Mouse (Mus musculus) stomach, embryonic 14.5 days (tissue): ENCODE data around the gene Arl2. TPM values are rescaled to one million over a fixed set of nuclear protein-coding genes. Genes with fewer than 3 reads are reported as not detected.

Experiments used
- ATAC-seq: fragments of 200-750 bp; cut with Nextera tagmentation; 2 replicates; pipeline ENCODE4 v1.8.0; 2017; ENCODE audit warnings: low read depth, moderate TSS enrichment; ENCODE audit not compliant: insufficient number of reproducible peaks, insufficient read depth, low FRiP score
- H3K27ac ChIP-seq: fragments of 300-500 bp; sonication (generic); 2 replicates; pipeline ENCODE4 v1.5.1; 2014; ENCODE audit warnings: mild to moderate bottlenecking, low read length, moderate library complexity, mixed read lengths
- H3K27me3 ChIP-seq: fragments of 300-500 bp; sonication (generic); 2 replicates; pipeline ENCODE4 v1.6.1; 2014; ENCODE audit warnings: low read length, control low read depth, mixed read lengths; ENCODE audit not compliant: control insufficient read depth, insufficient read depth
- H3K36me3 ChIP-seq: fragments of 300-500 bp; sonication (generic); 2 replicates; pipeline ENCODE4 v1.6.1; 2014; ENCODE audit warnings: mild to moderate bottlenecking, control low read depth, low read length, moderate library complexity, mixed read lengths; ENCODE audit not compliant: control insufficient read depth, insufficient read depth
- H3K4me1 ChIP-seq: fragments of 300-500 bp; sonication (generic); 2 replicates; pipeline ENCODE4 v1.6.1; 2014; ENCODE audit warnings: low read length, control low read depth, mixed read lengths; ENCODE audit not compliant: control insufficient read depth, insufficient read depth
- H3K4me2 ChIP-seq: fragments of 300-500 bp; sonication (generic); replicated peaks from 2 replicates; pipeline ENCODE4 v1.6.1; 2014; ENCODE audit warnings: low read depth, low read length, control low read depth
- H3K4me3 ChIP-seq: fragments of 300-500 bp; sonication (generic); 2 replicates; pipeline ENCODE4 v1.5.1; 2014; ENCODE audit warnings: low read depth, low read length, control low read depth
- H3K9ac ChIP-seq: fragments of 300-500 bp; sonication (generic); replicated peaks from 2 replicates; pipeline ENCODE4 v1.6.1; 2014; ENCODE audit warnings: low read depth, mild to moderate bottlenecking, control low read depth, low read length, moderate library complexity, mixed read lengths
- H3K9me3 ChIP-seq: fragments of 300-500 bp; sonication (generic); 2 replicates; pipeline ENCODE4 v1.6.1; 2016; ENCODE audit warnings: low read depth, low read length, control low read depth; ENCODE audit not compliant: control insufficient read depth
- WGBS: fragments of 180-500 bp; shearing (Covaris S2); extraction: QIAGEN DNeasy Blood & Tissue Kit; methylation state at CpG from one replicate; pipeline ENCODE4 v1.1.7; 2014; 5-methylcytosine and 5-hydroxymethylcytosine counted together
- polyA plus RNA-seq: library from polyadenylated mRNA; unstranded; fragments of >200 nt; fragmentation: Nextera tagmentation; extraction: Ambion mirVana; gene quantifications from 2 replicates; pipeline ENCODE4 v1.2.1, GENCODE M21; 2014

The Arl2 gene
- 101 and 107 TPM in 2 replicates for polyA plus RNA-seq

DNA sequence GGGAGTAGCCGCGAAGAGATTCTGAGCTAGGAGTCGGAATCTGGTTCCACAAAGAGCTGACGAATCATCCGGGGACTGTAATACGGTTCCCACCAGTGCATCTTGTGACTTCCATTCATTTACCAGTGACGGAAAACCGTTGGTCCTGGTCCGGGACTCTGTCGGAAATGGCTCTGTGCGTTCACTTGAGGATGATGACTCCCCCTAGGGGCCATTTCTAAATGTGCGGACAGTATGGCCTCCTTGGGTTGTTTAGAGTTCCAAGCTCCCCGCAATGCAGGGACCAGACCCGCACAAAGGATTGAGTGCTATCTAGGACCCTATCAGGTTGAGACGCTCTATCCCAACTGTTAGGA, at the start of gene Arl2:
Arl2 (minus strand) TSS at position 155 of the 356 bp plus-strand sequence.
- Histone ChIP-seq H3K4me3 (peak within 1 kb of the TSS; percentile 66), H3K9me3 (no peaks in the 10 kb centered on the region), H3K4me1 (no peaks in the 10 kb centered on the region; the same call in 1 of the 2 replicates), H3K36me3 (peaks cover 5% of the 10 kb centered on the region; the same call in 1 of the 2 replicates), H3K27ac (peak within 1 kb of the TSS; percentile 96), H3K4me2 (peak within 1 kb of the TSS; percentile 72), H3K27me3 (no peaks in the 10 kb centered on the region), H3K9ac (peak within 1 kb of the TSS; percentile 78)
- peak; percentile 76 for ATAC-seq
- under 1% methylated on average over 15 of the region's 15 CpGs for WGBS

DNA sequence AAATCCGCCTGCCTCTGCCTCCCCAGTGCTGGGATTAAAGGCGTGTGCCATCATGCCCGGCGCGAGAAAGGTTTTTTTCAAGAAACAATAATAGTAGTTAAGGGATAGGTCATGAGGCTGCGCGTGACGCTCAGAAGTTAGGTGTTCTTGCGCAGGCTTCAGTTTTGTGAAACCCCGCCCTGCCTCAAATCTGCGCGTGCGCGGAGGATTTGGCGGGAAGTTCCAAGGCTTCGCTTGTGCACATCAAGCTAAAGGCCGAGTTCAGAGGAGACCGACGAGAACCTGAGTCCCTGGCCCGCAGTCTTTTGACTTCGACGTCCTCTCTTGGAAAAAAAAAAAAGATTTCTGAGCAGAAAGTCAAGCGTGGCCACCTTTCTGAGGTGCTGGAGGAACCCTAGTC, 42.8 kb upstream of the Arl2 start, which contains the start of gene Majin:
Majin (plus strand) TSS at position 258 of the 400 bp plus-strand sequence.
- no peak within 1 kb of the TSS for H3K27ac ChIP-seq
- 84% methylated on average over 23 of the region's 23 CpGs for WGBS
- H3K4me2 ChIP-seq: no peak within 1 kb of the TSS
- H3K27me3 ChIP-seq: no peaks in the 10 kb centered on the region
- no peaks in the 10 kb centered on the region for H3K9me3 ChIP-seq
- no peak within 1 kb of the TSS for H3K4me3 ChIP-seq
- H3K36me3 ChIP-seq: no peaks in the 10 kb centered on the region
- ATAC-seq: no peak
- H3K9ac ChIP-seq: no peak within 1 kb of the TSS
- no peaks in the 10 kb centered on the region for H3K4me1 ChIP-seq

DNA sequence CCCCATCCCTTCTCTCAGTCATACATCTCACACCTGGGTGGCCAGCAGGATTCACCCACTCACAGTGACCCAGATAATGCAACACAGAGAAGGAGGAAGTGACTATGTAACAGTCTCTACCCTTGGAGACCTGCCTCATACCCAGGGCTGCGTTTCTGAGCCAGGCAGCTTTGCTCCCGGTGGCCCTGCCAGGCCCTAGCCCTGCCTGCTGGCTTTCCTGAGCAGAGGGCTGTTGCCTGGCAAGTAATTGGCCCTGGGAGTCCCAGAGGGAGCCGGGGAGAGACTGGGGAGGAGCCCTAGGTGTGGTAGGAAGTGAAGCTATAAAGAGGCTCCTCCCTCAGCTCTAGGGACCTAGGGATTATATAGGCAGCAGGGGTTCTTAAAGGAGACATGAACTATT, 41.2 kb upstream of the Arl2 start:
- ATAC-seq: no peak
- Histone ChIP-seq H3K36me3 (no peaks in the 10 kb centered on the region), H3K4me3 (no peak overlapping the region), H3K9me3 (no peaks in the 10 kb centered on the region), H3K27me3 (no peaks in the 10 kb centered on the region), H3K4me2 (no peak overlapping the region), H3K4me1 (no peaks in the 10 kb centered on the region), H3K27ac (no peak overlapping the region), H3K9ac (no peak overlapping the region)
- WGBS: 28% methylated on average over 3 of the region's 3 CpGs

DNA sequence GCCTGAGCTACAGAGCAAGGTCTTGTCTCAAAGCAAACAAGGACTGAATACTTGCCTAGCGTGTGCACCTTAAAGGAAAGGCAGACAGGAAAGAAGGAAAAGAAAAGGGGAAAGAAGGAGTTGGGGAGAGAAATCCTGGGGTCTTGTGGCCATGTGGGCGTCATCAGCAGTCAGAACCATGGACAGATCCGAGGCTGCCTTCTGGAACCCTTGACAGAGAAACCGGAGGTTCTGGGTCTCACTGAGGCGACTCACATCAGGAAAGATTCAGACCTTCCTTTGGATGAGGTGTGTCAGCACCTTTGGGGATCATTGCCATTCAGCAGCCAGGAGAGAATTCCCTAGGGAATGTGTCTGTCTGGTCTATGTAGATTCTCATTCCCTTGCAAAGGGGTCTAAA, 40.3 kb upstream of the Arl2 start:
- H3K4me3 ChIP-seq: no peak overlapping the region
- no peaks in the 10 kb centered on the region for H3K27me3 ChIP-seq
- H3K36me3 ChIP-seq: no peaks in the 10 kb centered on the region
- H3K9ac ChIP-seq: no peak overlapping the region
- no peak overlapping the region for H3K4me2 ChIP-seq
- H3K27ac ChIP-seq: no peak overlapping the region
- H3K9me3 ChIP-seq: no peaks in the 10 kb centered on the region
- 8% methylated on average over 5 of the region's 5 CpGs for WGBS
- H3K4me1 ChIP-seq: no peaks in the 10 kb centered on the region
- no peak for ATAC-seq

DNA sequence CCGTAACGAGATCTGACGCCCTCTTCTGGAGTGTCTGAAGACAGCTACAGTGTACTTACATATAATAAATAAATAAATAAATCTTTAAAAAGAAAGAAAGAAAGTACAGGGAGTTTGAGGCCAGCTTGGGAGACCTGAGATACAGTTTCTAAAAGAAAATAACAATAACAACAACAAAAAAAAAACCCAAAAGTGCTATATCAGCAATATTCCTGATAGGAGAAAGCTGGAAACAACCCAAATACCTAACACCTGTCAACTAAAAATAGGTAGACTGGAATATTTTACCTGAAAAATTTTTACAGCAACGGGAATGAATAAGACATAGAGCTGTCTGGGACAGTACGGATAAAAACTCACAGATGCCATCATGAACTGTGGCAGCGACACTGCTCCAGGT, 37.4 kb upstream of the Arl2 start:
- H3K36me3 ChIP-seq: no peaks in the 10 kb centered on the region
- no peaks in the 10 kb centered on the region for H3K9me3 ChIP-seq
- no peak overlapping the region for H3K9ac ChIP-seq
- no peak overlapping the region for H3K4me2 ChIP-seq
- H3K27ac ChIP-seq: no peak overlapping the region
- no peak for ATAC-seq
- 87% methylated on average over 4 of the region's 6 CpGs for WGBS
- no peak overlapping the region for H3K4me3 ChIP-seq
- no peaks in the 10 kb centered on the region for H3K4me1 ChIP-seq
- H3K27me3 ChIP-seq: no peaks in the 10 kb centered on the region

DNA sequence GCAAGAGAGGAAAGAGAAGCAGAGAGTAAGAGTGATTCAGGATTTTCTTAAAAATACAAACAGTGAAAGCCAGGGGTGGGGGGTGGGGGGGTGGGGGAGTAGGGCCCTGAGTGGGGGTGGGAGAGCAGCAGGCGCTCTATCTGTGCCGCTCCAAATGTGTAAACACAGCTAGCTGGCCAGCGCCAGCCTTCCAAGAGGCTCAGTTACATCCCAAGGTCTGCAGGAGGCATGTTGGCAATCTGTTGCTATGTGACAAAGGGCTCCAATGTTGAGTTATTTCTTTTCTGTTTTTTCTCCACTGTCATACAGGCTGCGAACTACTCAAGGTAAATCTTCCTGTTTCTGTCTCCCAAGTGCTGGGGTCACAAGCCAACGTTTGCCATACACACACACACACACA, 33.4 kb upstream of the Arl2 start:
- H3K36me3 ChIP-seq: no peaks in the 10 kb centered on the region
- no peak overlapping the region for H3K27ac ChIP-seq

DNA sequence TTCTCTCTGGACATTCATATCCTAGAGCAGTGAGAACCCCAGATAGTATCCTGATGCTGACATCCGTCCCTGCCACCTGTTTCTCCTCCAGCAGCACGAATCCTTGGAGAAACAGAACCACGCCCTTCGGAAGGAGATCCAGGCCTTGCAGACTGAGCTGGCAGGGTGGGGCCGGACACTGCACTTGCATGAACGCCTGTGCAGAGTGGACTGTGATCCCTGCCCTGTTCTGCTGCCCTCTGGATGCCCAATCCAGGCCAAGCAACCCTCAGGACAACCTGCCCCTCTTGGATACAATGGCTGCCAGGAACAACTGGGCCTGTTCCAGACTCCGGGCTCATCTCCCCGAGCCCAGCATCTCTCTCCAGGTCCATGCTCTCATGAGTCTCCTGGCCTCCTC, 29.9 kb upstream of the Arl2 start:
- no peak for ATAC-seq

More for the DNA sequence above, 33.4 kb upstream of the Arl2 start:
- H3K27me3 ChIP-seq: no peaks in the 10 kb centered on the region
- WGBS: 8% methylated on average over 5 of the region's 5 CpGs
- H3K4me2 ChIP-seq: no peak overlapping the region
- H3K9ac ChIP-seq: no peak overlapping the region
- no peak overlapping the region for H3K4me3 ChIP-seq
- H3K9me3 ChIP-seq: no peaks in the 10 kb centered on the region
- no peak; the same call in 1 of the 2 replicates for ATAC-seq
- H3K4me1 ChIP-seq: no peaks in the 10 kb centered on the region

DNA sequence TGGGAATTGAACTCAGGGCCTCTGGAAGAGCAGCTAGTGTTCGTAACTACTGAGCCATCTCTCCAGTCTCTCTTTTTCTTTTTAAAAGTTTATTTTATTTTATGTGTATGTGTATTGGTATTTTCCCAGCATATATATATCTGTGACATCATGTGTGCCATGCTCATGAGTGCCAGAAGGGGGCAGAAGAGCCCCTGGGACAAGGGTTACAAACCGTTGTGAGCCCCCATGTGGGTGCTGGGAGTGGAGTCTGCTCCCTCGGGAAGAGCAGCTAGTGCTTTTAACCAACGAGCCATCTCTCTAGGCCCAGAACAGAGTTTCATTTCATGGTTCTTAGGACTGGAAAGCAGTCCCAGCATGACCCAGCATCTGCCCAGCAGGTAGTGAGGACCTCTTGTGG, 25.4 kb upstream of the Arl2 start:
- Histone ChIP-seq H3K36me3 (no peaks in the 10 kb centered on the region), H3K27ac (no peak overlapping the region), H3K27me3 (no peaks in the 10 kb centered on the region), H3K9me3 (no peaks in the 10 kb centered on the region), H3K4me2 (no peak overlapping the region), H3K4me3 (no peak overlapping the region), H3K4me1 (0 out of 2 replicates have a peak, but pooled peaks cover 2% of the 10 kb centered on the region), H3K9ac (no peak overlapping the region)
- 75% methylated on average over 4 of the region's 4 CpGs for WGBS
- no peak for ATAC-seq

More for the DNA sequence above, 29.9 kb upstream of the Arl2 start:
- no peaks in the 10 kb centered on the region for H3K36me3 ChIP-seq
- no peaks in the 10 kb centered on the region for H3K4me1 ChIP-seq
- H3K27me3 ChIP-seq: no peaks in the 10 kb centered on the region
- no peaks in the 10 kb centered on the region for H3K9me3 ChIP-seq
- H3K4me3 ChIP-seq: no peak overlapping the region
- 81% methylated on average over 8 of the region's 8 CpGs for WGBS
- H3K4me2 ChIP-seq: no peak overlapping the region
- H3K27ac ChIP-seq: no peak overlapping the region
- no peak overlapping the region for H3K9ac ChIP-seq

DNA sequence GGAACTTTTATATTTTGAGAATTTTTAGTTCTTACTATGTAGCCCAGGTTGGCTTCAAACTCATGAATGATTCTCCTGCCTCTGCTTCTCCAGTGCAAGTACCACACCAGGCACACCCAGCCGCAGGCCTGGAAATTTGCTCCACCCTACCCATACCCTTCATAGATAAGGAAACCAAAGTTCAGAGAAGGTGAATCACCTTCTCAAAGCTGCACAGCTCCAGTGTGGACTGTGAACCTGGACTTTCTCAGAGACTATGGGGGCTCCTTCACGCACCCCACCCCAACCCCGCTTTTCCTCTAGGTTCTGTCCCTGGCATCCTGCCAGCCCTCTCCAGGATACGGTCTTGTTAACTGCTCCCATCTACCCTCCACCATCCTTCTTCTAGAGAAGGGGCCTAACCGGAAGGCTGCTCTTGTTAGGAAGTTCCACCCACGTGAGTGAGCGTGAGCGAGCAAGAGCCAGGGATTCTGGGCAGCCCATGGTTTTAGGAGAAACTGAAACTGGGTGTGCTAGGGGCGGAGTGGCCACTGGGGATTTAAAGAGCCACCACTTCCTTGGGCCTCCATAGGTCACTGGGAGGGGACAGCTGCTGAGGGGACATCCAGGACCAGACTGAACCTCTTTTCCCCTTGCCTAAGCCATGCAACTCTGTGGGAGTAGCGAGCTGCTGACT, 22.7 kb upstream of the Arl2 start:
- H3K27ac ChIP-seq: no peak overlapping the region
- no peaks in the 10 kb centered on the region for H3K36me3 ChIP-seq
- 63% methylated on average over 10 of the region's 10 CpGs for WGBS
- ATAC-seq: no peak
- no peaks in the 10 kb centered on the region for H3K27me3 ChIP-seq
- no peak overlapping the region for H3K4me2 ChIP-seq
- 0 out of 2 replicates have a peak, but pooled peaks cover 2% of the 10 kb centered on the region for H3K4me1 ChIP-seq
- no peak overlapping the region for H3K4me3 ChIP-seq
- no peak overlapping the region for H3K9ac ChIP-seq
- H3K9me3 ChIP-seq: no peaks in the 10 kb centered on the region
